Mouse (Mus musculus): ENCODE data around the gene Rtn2.

Rtn2 gene

DNA sequence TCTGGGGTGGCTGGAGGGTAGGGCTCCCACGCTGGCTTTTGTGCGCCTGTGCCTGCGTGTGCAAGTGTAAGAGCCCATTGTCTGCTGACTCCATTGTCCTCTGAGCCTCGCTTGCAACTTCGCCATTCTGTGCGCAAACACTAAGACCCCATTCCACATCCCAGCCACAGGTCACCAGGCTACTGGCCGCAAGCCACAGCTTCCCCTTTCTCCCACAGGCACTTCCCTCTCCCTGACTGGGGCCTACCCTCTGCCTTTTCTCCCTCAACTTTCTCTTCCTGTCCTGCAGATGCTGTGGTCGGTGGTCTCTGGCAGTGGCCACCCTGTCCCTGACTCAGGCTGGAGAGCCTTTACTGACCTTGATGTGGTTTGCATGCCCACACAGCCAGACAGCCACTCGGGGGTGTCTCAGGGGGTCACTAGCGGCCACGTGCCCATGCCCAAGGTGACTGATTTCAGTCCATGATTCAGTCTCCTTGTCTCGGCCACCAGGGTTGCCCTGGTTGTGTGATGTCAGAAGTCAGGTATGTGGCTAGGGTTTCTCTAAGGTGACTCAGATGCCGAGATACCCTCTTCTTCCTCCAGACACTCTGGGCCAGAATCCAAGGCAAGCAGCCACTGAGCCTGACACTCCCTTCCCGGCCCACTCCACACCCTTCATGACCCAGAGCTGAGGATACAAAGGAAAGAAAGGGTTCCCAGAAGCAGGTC is 34.2 kb downstream of the Rtn2 start:
- peak; percentile 49 for DNase-seq (ENCODE audit: extremely low read depth, low read depth)

DNA sequence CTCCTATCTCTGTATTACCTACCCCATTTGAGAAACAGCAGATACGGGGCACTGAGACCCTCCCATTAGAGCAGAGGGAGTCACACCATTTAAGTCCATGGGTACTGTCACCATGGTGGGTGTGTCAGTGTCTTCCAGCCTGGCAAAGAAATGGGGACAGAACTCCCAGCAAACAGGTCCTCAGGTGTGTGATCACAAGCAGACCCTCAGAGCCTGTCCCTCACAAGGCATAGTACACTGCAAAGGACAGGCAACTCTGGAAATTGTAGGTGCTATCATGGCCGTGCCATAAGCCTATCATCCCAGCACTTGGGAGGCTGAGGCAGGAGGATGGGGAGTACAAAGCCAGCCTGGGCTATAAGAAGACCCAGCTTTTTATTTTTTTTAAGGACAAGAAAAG is 35.8 kb downstream of the Rtn2 start:
- DNase-seq (ENCODE audit: extremely low read depth, low read depth) = no peak

DNA sequence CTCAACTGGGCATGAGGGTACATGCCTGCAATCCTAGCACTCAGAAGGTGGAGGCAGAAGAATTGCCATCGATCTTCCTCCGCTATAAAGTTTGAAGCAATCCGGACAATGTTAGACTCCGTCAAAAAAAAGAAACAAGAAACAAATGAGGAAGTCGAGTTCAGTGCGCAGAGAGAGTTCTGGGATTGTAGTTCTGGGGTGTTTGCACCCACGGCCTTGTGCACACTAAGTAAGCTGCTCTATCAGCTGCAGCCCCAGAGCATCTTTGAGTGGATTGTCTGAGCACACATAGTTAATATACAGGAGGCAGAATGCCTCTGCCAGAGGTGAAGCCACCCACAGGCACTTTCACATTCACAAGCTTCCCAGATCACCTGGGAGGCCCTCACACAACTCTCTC is 36.3 kb downstream of the Rtn2 start:
- no peak for DNase-seq (ENCODE audit: extremely low read depth, low read depth)

DNA sequence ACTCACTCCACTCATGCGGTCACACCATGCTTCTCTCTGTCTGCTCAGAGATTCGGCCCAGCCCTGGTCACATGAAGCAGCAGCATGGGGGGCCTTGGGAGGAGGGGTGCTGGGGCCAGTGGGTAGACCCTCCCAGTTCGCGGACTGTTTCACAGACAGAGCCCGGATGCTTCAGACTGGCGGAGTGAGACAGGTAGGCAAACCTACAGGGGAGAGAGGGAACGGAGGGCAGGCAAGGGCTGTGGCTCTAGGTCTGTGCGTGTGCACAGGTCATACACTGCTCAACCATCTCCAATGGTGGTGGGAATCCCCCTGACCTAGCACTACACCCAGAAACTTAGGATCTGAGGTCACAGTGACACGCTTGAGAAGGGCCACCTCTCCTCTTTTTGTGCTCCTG is 37.0 kb downstream of the Rtn2 start:
- no peak for DNase-seq (ENCODE audit: extremely low read depth, low read depth)

DNA sequence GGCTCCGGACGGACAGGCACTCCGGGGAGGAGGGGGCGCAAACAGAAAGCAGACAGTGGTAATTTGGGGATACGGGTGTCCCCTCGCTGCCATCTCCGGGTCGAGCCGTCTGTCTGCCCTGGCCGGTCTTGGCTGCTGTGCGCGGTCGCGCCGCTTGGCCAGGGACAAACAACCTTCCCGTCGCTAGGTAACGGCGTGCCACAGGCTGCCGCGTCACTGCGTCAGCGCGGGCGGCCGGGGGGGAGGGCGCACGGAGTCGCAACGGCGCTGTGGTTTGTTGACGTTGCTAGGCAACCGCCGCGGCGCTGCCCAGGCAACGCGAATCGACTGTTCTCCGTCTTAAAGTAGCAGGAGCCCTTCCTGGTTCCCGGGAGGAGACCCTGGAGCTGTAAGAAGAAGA is 37.5 kb downstream of the Rtn2 start:
- DNase-seq (ENCODE audit: extremely low read depth, low read depth) = peak; percentile 73

DNA sequence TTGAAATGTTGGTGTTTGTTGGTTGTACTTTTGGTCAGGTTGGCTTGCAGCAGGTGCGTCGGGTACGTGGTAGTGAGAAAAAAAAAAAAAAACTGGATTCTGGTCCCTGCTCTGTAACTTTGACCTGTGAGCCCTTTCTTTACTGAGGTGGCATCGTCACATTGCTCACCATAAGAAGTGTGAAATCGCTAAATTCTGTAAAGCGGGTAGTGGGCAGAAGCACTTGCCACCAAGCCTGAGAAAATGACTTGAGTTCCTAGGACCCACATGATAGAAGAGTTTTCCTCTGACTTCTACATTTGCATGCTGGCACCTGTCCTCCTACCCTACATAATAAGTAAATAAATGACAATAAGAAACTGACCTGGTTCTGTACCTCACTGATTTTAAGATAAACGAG is 38.2 kb downstream of the Rtn2 start:
- no peak for DNase-seq (ENCODE audit: extremely low read depth, low read depth)

DNA sequence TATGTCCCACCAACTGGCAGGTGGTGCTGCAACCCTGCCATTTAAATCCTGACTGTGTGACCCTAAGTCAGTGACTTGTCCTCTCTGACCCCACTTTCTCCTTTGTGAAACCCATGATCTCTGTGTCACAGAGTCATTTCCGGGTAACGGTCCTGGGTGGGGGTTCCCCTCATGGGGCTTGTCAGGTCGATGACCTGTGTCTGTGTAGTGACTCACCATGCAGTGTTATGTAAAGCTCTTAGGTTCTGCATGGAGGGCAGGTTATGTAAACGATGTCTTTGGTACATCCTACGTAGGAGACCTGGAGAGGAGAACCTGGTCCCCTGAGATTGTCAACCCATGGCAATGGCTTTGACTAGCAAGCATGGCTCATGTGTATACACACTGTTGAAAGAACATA is 39.0 kb downstream of the Rtn2 start:
- DNase-seq (ENCODE audit: extremely low read depth, low read depth) = no peak

DNA sequence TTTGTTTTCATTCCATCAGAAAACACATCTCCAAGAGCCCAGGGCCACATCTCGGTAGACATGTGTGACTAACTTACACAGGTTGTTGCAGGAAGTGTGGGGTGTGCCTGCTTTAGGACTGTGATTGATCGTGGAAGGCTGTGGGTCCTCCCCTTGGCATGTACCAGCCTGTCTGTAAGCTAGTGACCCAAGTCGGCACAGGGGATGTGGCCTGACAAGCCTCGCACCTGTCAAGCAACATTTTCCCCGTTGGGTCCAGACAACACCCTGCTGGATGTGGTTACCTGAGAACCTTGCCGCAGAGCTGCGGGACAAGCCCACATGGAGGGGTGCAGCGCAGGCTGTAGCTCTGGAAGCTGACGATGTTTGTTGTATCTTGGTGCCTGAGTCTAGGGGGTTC is 40.1 kb downstream of the Rtn2 start:
- no peak for DNase-seq (ENCODE audit: extremely low read depth, low read depth)

DNA sequence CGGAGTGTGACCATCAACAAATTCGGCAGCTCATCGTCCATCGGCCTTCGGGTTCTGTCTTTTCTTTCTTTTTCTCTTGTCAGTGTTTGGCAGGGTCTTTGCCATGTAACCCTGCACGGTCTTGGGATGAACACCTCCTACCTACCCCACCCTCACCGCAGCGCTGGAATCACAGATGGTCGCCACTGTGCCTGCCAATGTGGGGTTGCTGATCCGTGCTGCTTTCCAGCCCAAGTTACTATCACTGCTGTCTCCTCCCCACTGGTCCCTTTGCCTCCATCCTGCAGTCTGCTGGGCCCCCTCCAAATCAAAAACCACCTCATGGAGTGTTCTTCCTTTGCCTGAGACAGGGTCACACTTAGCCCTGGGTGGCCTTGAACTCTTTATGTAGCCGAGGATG is 41.8 kb downstream of the Rtn2 start:
- no peak for DNase-seq (ENCODE audit: extremely low read depth, low read depth)

DNA sequence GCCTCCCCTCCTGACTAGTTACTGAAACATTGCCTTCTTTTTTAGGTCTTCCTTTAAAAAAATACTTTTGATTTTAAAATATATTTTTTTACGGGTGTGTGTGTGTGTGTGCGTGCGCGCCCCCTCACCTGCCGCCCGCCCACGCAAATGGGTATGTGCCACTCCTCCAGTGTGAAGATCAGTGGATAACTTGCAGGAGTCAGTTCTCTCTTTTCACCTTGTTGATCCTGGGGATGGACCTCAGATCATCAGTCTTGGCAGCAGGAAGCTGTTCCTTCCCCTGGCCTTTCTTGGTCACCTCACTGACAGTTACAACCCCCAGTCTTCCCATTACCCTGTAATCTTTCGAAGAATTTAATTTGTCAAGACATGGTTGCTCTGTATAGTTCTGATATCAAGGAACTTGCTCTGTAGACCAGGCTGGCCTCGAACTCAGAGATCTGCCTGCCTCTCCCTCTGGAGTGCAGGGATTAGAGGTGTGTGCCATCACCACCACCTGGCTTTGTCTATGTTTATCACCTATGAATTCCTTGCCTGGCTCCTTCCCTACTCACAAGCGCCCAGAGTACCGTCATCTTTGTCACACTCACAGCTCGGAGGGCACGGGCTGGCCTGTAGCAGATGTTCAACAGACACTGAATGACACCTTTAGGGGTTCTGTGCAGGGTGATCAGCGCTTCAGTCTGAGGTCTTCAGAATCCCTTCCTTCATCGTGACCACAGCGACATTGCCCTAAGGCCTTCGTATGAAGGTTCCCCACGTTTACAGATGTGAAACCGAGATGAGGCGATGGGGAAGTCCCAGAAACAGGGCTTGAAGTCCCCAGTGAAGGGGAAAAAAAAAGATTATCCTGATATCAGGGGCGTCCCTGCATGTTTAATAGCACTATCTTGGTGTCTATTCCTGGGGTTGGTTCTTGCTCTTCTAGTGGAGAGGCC is 43.1 kb downstream of the Rtn2 start:
- DNase-seq (ENCODE audit: extremely low read depth, low read depth) = no peak

DNA sequence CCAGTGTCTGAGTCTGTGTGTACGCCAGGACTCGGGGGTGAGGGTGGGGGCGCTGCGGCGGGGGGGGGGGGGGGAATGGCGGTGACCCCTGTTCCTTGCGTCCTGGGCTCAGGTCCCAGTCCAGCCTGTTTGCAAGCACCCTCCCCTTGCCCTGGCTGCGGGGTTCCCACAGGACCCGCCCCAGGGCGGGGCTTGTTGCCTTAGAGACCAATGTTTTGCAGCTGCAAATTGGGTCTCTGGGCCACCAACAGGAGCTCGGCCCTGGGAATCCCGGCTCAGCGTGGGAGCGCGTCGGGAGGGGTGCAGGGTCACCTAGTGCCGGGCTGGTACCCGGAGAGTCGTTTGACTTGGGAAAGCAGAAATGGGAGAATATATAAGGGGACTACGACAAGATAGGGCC is 43.9 kb downstream of the Rtn2 start:
- no peak for DNase-seq (ENCODE audit: extremely low read depth, low read depth)

DNA sequence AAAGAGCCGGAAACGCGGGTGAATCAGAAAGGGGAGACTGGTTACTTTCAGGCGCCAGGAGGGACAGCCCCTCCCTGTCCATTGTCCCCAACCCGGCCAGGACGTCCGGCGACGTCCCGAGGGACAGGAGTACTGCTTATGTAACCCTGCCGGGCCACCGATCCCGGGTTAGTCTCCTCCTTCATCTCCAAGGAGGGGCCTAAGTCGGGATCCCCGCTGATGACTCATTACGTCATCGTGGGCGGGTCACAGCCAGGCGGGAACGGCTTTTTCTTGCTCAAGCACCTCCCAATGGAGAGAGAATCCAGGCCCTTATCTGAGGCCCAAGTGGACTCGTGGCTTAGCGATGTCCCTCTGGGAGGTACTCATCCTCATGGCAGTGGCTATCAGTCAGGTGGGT is 44.7 kb downstream of the Rtn2 start:
- no peak for DNase-seq (ENCODE audit: extremely low read depth, low read depth)

DNA sequence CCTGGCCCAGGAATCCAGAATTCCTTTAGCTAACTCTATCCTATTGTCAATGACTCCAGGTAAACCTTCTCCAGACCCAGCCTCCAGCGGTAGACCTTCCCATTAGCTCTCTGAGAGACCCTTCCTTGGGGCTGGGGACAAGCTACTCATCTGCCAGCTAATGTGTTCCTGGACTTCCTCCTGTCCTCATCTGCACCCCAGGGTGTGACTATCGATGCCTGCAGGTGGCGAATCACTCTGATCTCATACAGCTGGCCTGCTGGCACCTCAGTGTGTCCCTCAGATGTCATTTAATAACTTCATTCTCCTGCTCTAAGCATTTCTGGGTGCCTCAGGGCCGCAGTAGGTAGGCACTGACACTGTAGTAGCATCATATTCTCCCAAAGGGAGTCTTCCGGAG is 45.4 kb downstream of the Rtn2 start:
- no peak for DNase-seq (ENCODE audit: extremely low read depth, low read depth)

DNA sequence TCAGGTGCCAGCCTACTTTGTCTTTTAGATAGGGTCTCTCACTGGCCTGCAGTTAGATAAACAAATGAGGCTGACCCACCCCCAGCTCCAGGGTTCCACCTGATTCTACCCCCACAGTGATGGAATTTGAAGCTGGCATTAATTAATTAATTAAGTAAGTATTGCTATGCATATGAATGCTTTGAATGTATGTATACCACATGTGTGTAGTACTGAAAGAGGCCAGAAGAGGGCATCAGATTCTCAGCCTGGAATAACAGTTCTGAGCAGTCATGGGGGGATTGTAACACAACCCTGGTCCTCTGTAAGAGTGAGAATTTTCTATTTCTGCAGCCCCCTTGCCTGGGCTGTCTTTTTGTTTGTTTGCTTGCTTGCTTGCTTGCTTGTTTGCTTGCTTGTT is 46.0 kb downstream of the Rtn2 start:
- no peak for DNase-seq (ENCODE audit: extremely low read depth, low read depth)

DNA sequence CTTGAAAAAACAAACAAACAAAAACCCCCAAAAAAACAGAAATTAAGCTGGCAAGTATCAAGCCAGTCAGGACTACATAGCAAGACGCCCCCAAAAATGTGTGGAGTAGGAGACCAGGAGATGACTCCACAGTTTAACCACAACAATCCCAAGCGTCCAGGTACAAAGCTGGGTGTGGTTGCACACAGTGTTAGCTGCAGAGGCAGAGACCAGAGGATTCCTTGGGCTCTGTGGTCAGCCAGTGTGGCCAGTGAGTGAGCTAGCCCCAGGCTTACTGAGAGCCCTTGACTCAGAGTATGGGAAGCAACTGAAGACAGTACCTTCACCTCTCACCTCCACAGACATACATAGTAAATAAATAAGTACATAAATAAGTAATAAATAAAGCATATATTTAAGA is 49.5 kb downstream of the Rtn2 start:
- DNase-seq (ENCODE audit: extremely low read depth, low read depth) = no peak

DNA sequence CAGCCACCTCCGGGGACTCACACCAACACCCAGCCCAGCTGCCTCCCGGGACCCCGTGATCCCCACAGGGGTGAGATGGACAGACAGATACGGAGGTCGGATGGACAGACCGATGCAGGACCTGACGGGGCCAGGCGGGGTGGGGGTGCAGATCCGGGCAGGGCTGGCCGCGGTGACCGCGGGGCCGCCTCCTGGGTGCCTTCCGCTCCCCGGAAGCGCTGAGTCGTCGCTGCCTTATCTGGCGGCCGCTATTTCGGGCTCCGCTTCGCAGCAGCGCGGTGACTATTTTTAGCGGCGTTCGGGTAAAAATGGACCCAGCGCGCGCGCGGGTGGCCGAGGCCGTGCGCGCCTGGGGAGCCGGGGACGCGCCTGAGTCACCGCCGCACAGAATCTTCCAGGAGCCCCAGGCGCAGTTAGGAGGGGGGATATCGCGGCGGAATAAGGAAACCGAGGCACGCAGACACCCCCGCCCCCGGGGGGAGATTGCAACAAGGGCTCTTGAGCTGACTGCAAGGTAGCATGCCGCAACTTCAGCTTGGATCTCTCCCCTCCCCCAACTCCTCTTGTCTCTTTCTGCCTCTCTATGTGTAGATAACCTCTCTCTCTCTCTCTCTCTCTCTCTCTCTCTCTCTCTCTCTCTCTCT is 50.4 kb downstream of the Rtn2 start:
- no peak for DNase-seq (ENCODE audit: extremely low read depth, low read depth)

DNA sequence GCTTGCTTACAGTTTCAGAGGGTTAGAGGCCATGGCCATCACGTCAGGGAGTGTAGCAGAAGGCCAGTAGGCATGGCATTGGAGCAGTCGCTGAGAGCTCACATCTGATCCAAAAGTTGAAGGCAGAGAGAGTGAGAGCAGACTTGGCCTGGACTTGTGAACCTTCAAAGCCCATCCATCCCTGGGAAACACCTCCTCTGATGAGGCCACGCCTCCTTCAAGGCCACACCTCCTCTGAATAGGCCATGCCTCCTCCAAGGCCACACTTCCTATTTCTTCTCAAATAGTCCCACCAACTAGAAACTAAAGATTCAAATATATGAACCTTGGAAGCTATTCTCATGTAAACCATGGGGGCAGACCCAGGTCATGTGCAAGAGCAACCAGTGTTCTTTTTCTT is 53.2 kb downstream of the Rtn2 start:
- peak; percentile 77 for DNase-seq (ENCODE audit: extremely low read depth, low read depth)

DNA sequence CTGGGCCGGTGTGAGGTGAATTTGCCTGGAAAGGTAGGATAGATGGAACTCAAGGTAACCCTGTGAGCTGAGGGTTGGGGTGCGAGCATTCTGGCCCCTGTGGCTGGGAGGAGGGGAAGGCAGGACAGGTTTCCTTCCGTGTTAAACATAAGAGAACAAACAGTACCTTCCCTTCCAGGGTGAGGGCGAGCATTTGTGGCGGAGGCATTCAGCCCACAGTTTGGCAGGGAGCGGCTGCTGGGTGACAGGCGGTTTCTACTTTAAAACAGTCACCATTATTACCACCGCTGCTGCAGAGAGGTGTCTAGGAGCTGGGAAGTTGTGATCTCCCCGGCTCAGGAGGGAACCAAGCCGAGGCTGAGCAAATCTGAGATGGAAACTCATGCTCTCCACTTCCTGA is 54.7 kb downstream of the Rtn2 start:
- no peak for DNase-seq (ENCODE audit: extremely low read depth, low read depth)

DNA sequence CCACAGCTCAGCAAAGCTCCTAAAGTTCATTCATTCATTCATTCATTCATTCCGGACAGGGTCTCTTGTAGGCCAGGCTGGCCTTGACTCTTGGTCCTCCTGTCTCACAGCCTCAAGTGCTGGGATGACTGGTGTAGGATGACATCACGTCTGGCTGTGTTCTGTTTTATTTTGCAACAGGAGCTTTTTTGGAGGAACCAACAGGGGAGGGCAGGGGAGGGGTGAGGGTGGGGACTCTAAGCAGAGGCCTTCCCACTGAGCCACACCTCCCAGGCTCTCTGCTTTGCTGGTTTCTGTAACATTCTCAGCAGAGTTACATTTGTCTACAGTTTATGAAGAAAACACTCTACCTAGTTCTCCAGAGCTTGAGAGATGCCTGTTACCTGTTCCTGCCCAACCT is 55.6 kb downstream of the Rtn2 start:
- DNase-seq (ENCODE audit: extremely low read depth, low read depth) = no peak

DNA sequence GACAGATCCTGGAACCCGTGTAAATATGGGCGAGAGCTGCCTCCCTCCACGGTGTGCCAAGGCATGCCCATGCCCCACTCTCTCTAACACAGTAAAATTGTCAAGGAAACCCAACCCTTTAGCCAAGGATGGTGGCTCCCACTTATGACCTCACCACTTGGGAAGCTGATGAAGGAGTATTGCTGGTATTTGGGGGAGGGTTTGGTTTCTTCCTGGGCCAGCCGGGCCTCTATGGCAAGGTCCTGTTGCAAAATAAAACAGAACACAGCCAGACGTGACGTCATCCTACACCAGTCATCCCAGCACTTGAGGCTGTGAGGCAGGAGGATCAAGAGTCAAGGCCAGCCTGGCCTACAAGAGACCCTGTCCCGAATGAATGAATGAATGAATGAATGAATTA is 56.2 kb downstream of the Rtn2 start:
- no peak for DNase-seq (ENCODE audit: extremely low read depth, low read depth)

DNA sequence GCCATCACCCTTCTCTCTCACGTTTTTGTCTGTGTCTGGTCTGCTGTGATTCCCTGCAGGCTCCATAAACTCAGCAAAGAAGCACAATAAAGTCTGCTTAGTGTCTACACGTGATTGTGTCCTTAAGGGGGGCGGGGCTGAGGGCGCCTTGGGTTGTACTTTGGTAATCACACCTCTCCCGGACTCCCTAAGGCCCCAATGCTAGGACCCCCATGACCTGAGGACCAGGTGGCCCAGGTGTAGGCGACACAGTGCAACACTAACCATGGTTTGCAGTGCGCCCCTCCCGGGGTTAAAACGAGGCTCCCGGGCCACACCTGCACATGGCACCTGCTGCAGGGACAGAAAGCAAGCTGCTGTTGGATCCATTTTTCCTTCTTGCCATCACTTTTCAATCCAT is 58.8 kb downstream of the Rtn2 start:
- DNase-seq (ENCODE audit: extremely low read depth, low read depth) = no peak

DNA sequence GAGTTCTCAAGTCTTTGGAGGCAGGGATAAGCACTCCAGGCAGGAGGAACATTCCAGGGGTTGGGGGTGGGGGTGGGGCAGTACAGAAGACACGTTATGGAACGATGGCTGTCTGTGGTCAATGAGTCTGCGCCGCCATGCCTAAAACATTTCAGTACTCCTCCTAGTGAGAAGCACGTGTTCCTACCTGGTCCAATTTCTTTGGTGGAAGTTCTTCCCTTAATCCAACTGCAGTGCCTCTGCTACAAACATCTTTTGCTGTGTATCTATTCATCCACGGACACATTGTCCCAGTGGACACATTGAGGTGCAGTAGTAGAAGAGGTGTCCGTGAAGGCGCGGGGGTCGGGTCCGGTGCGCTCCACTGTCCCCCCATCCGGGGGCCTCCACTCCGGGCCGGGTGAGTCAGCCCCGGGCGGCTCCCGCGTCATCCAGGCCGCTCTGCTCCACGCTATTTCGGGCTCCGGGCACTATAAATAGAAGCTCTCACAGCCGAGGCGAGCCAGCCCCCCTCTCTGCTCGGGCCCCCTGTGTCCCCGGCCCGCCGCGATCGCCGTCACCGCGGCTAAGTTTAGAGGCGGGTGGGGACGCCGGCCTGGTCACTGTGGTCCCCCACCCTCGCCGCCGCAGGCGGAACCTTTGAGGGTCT is 59.5 kb downstream of the Rtn2 start:
- no peak for DNase-seq (ENCODE audit: extremely low read depth, low read depth)
